Mouse (Mus musculus) lung, adult 18-20 months (tissue): ENCODE measurements at regions not wholly inside any gene's neighbourhood (a gene's known extent, or its start where the extent isn't known, plus 50 kb on each side); places are given as distances from the start of the nearest gene placed in this dataset.

Source experiments
- DNase-seq, 2 experiments: peaks; one replicate each; pipeline ENCODE4 v3.0.0; 2022; ENCODE audit warnings: mixed read lengths in 2 of 2

GRCm38 (mm10) chr14:100607109-100607508, 322.6 kb upstream of the Klf12 start:
- no peak for DNase-seq

- DNase-seq: no peak
These were observed 316.5 kb upstream of the Klf12 start for GRCm38 (mm10) chr14:100600886-100601451.

GRCm38 (mm10) chr14:100570026-100570425, 285.5 kb upstream of the Klf12 start:
- DNase-seq: no peak

- DNase-seq: no peak
These were observed 277.4 kb upstream of the Klf12 start for GRCm38 (mm10) chr14:100561884-100562283.

- DNase-seq: no peak
These were observed 273.9 kb upstream of the Klf12 start for GRCm38 (mm10) chr14:100558378-100558777.

GRCm38 (mm10) chr14:100552466-100552865, 268.0 kb upstream of the Klf12 start:
- DNase-seq: no peak

- no peak for DNase-seq
These were observed 265.8 kb upstream of the Klf12 start for GRCm38 (mm10) chr14:100550266-100550665.

- DNase-seq: no peak
These were observed 245.7 kb upstream of the Klf12 start for GRCm38 (mm10) chr14:100530217-100530616.

GRCm38 (mm10) chr14:100529758-100530157, 245.3 kb upstream of the Klf12 start:
- DNase-seq: no peak

- no peak for DNase-seq
These were observed 224.9 kb upstream of the Klf12 start for GRCm38 (mm10) chr14:100509396-100509795.

- no peak for DNase-seq
These were observed 223.6 kb upstream of the Klf12 start for GRCm38 (mm10) chr14:100508087-100508486.

- DNase-seq: no peak
These were observed 223.1 kb upstream of the Klf12 start for GRCm38 (mm10) chr14:100507616-100508015.

- DNase-seq: no peak
These were observed 204.4 kb upstream of the Klf12 start for GRCm38 (mm10) chr14:100488837-100489236.

- DNase-seq: no peak
These were observed 201.0 kb upstream of the Klf12 start for GRCm38 (mm10) chr14:100485489-100485888.

- no peak for DNase-seq
These were observed 199.6 kb upstream of the Klf12 start for GRCm38 (mm10) chr14:100484101-100484500.

- DNase-seq: no peak
These were observed 193.3 kb upstream of the Klf12 start for GRCm38 (mm10) chr14:100477595-100478380.

GRCm38 (mm10) chr14:100468311-100468710, 183.8 kb upstream of the Klf12 start:
- no peak for DNase-seq

GRCm38 (mm10) chr14:100462321-100462720, 177.8 kb upstream of the Klf12 start:
- no peak for DNase-seq

GRCm38 (mm10) chr14:100461141-100462043, 176.9 kb upstream of the Klf12 start:
- peak; percentile 11 to 24 for DNase-seq

- no peak for DNase-seq
These were observed 175.3 kb upstream of the Klf12 start for GRCm38 (mm10) chr14:100459601-100460290.

GRCm38 (mm10) chr14:100458727-100459447, 174.4 kb upstream of the Klf12 start:
- peak; percentile 26 to 52 for DNase-seq
